Comparison of ENCODE assay signal across 9 mouse cellular contexts in genomic region chr11:75346556-75347187, GRCm38 (mm10). TPM values are rescaled to one million over a fixed set of nuclear protein-coding genes. Genes with fewer than 3 reads are reported as not detected.
DNase-seq lines count a peak whose midpoint lies in the region; ATAC-seq and TF ChIP-seq lines count a peak whose summit lies in the region.
"Had no signal": no experiment of that assay in that cellular context is flagged by ENCODE, and none has a peak within 500 bp of the region (broad histone marks: within the 10 kb centered on the region; RNA-seq: fewer than 3 reads in every experiment).

No protein-coding gene starts in this region.

- peaks cover 27% of the 10 kb centered on the region for H3K4me1 ChIP-seq in lung, embryonic 16.5 days (replicated peaks; ENCODE audit: control insufficient read depth, insufficient read depth, low read length)
- H3K4me1 ChIP-seq in embryonic facial prominence, embryonic 14.5 days (ENCODE audit: control insufficient read depth, insufficient read depth, low read length): peaks cover 17% of the 10 kb centered on the region; the same call in 1 of the 2 replicates
- H3K4me1 ChIP-seq in intestine, postnatal 0 days (replicated peaks; ENCODE audit: control insufficient read depth, insufficient read depth, low read length): no peaks in the 10 kb centered on the region
- H3K4me1 ChIP-seq in neural tube, embryonic 15.5 days: peaks cover 23% of the 10 kb centered on the region

- no peak for ATAC-seq in lung, embryonic 16.5 days (ENCODE audit: low read depth)
- no peak for ATAC-seq in embryonic facial prominence, embryonic 14.5 days (ENCODE audit: low read depth)
- ATAC-seq in intestine, postnatal 0 days: no peak
- no peak for ATAC-seq in neural tube, embryonic 15.5 days (ENCODE audit: low FRiP score)

- WGBS in lung, embryonic 16.5 days: 41% methylated on average over 3 of the region's 4 CpGs
- 49% methylated on average over 3 of the region's 4 CpGs for WGBS in embryonic facial prominence, embryonic 14.5 days
- WGBS in intestine, postnatal 0 days: 45% methylated on average over 3 of the region's 4 CpGs
- WGBS in neural tube, embryonic 15.5 days: 53% methylated on average over 4 of the region's 4 CpGs

- TF ChIP-seq CTCF in intestine, postnatal 0 days (IDR thresholded peaks at IDR 0.05; ENCODE audit: low read depth): no peak

- no peak for DNase-seq in lung, postnatal 25 days (ENCODE audit: low spot score)
- no peak for DNase-seq in embryonic facial prominence, embryonic 14.5 days (ENCODE audit: low spot score)
- DNase-seq in left cerebral cortex, adult 11 months (ENCODE audit: low spot score): no peak
- no peak for DNase-seq in gastrocnemius, adult 18-20 months (ENCODE audit: low spot score)
- DNase-seq: embryo, embryonic 11 days; kidney, postnatal 25 days had no signal

- peak overlapping the region; percentile 70 for H3K27ac ChIP-seq in lung, embryonic 16.5 days (ENCODE audit: low read length)
- H3K27ac ChIP-seq in embryonic facial prominence, embryonic 14.5 days (replicated peaks; ENCODE audit: low read depth, low read length): no peak overlapping the region
- H3K27ac ChIP-seq in intestine, postnatal 0 days (ENCODE audit: low read depth, low read length): no peak overlapping the region
- no peak overlapping the region for H3K27ac ChIP-seq in neural tube, embryonic 15.5 days (replicated peaks)

- peak overlapping the region; percentile 87 for H3K4me2 ChIP-seq in lung, embryonic 16.5 days (ENCODE audit: low read depth, low read length)
- peak overlapping the region; percentile 86 for H3K4me2 ChIP-seq in embryonic facial prominence, embryonic 14.5 days (ENCODE audit: low read depth, low read length)
- H3K4me2 ChIP-seq in intestine, postnatal 0 days (replicated peaks; ENCODE audit: low read depth): peak overlapping the region; percentile 89; the same call in 1 of the 2 replicates
- H3K4me2 ChIP-seq in neural tube, embryonic 15.5 days: peak overlapping the region; percentile 94; the same call in 1 of the 2 replicates

- H3K4me3 ChIP-seq in lung, embryonic 16.5 days (ENCODE audit: low read length): peak overlapping the region; percentile 81
- peak overlapping the region; percentile 8 for H3K4me3 ChIP-seq in embryonic facial prominence, embryonic 14.5 days (ENCODE audit: low read depth, low read length)
- no peak overlapping the region for H3K4me3 ChIP-seq in intestine, postnatal 0 days (ENCODE audit: low read depth, low read length)
- H3K4me3 ChIP-seq in neural tube, embryonic 15.5 days (replicated peaks): no peak overlapping the region

- H3K36me3 ChIP-seq in lung, embryonic 16.5 days (ENCODE audit: control insufficient read depth, insufficient read depth, low read length): no peaks in the 10 kb centered on the region
- H3K36me3 ChIP-seq in embryonic facial prominence, embryonic 14.5 days (ENCODE audit: control insufficient read depth, insufficient read depth, low read length): peaks cover 4% of the 10 kb centered on the region
- no peaks in the 10 kb centered on the region for H3K36me3 ChIP-seq in intestine, postnatal 0 days (ENCODE audit: control insufficient read depth, insufficient read depth)
- no peaks in the 10 kb centered on the region for H3K36me3 ChIP-seq in neural tube, embryonic 15.5 days

- H3K9ac ChIP-seq in lung, embryonic 16.5 days (ENCODE audit: low read length): peak overlapping the region; percentile 88
- H3K9ac ChIP-seq in embryonic facial prominence, embryonic 14.5 days (ENCODE audit: low read depth, low read length): peak overlapping the region; percentile 84; the same call in 1 of the 2 replicates
- H3K9ac ChIP-seq in intestine, postnatal 0 days (ENCODE audit: low read depth, low read length): no peak overlapping the region
- H3K9ac ChIP-seq in neural tube, embryonic 15.5 days (replicated peaks): no peak overlapping the region

- H3K9me3 ChIP-seq in lung, embryonic 16.5 days (ENCODE audit: control insufficient read depth, low read length): no peaks in the 10 kb centered on the region
- no peaks in the 10 kb centered on the region for H3K9me3 ChIP-seq in embryonic facial prominence, embryonic 14.5 days (ENCODE audit: control insufficient read depth, low read length)
- H3K9me3 ChIP-seq in intestine, postnatal 0 days (ENCODE audit: control insufficient read depth): no peaks in the 10 kb centered on the region
- no peaks in the 10 kb centered on the region for H3K9me3 ChIP-seq in neural tube, embryonic 15.5 days (replicated peaks)

- H3K27me3 ChIP-seq in lung, embryonic 16.5 days (ENCODE audit: control insufficient read depth, insufficient read depth, low read depth, low read length): no peaks in the 10 kb centered on the region
- H3K27me3 ChIP-seq in embryonic facial prominence, embryonic 14.5 days (replicated peaks; ENCODE audit: control insufficient read depth, insufficient read depth, low read length): no peaks in the 10 kb centered on the region
- no peaks in the 10 kb centered on the region for H3K27me3 ChIP-seq in intestine, postnatal 0 days (replicated peaks; ENCODE audit: control insufficient read depth, insufficient read depth, low read length)
- H3K27me3 ChIP-seq in neural tube, embryonic 15.5 days (replicated peaks): no peaks in the 10 kb centered on the region

RNA-seq across cellular contexts. Expression of gene Rpa1, which starts 1.5 kb away (rescaled TPM):
- 172 and 191 TPM in 2 replicates for polyA plus RNA-seq in lung, embryonic 16.5 days (2015; fragmentation: Nextera tagmentation; extraction: Ambion mirVana)
- 85.0 and 85.8 TPM in 2 replicates for polyA plus RNA-seq in embryonic facial prominence, embryonic 14.5 days (2014; fragmentation: Nextera tagmentation; extraction: Ambion mirVana)
- 32.1 and 34.4 TPM in 2 replicates for polyA plus RNA-seq in intestine, postnatal 0 days (2015; fragmentation: Nextera tagmentation; extraction: Ambion mirVana)
- polyA plus RNA-seq in neural tube, embryonic 15.5 days (2015; fragmentation: Nextera tagmentation; extraction: Ambion mirVana): 51.3 and 71.1 TPM in 2 replicates
- total RNA-seq in gastrocnemius, adult 18-20 months (2021): 10 to 100 TPM; 62.8 to 73.1 TPM

RNA-seq across cellular contexts. Expression of gene Smyd4, which starts 1.6 kb away (rescaled TPM):
- 14.1 and 16.9 TPM in 2 replicates for polyA plus RNA-seq in lung, embryonic 16.5 days (2015; fragmentation: Nextera tagmentation; extraction: Ambion mirVana)
- polyA plus RNA-seq in embryonic facial prominence, embryonic 14.5 days (2014; fragmentation: Nextera tagmentation; extraction: Ambion mirVana): 7.8 and 10.2 TPM in 2 replicates
- 3.1 and 3.4 TPM in 2 replicates for polyA plus RNA-seq in intestine, postnatal 0 days (2015; fragmentation: Nextera tagmentation; extraction: Ambion mirVana)
- polyA plus RNA-seq in neural tube, embryonic 15.5 days (2015; fragmentation: Nextera tagmentation; extraction: Ambion mirVana): 14.6 and 18.7 TPM in 2 replicates
- 1 to 10 TPM; 4.5 to 4.9 TPM for total RNA-seq in gastrocnemius, adult 18-20 months (2021)

Comparison
In these comparisons a context has a peak if more than half of its experiments do, and no peak if none do; other contexts are left out.
1. H3K4me3 ChIP-seq: peak in lung, embryonic 16.5 days (single experiment) and embryonic facial prominence, embryonic 14.5 days (single experiment); none in intestine, postnatal 0 days (single experiment) and neural tube, embryonic 15.5 days (single experiment).
2. H3K9ac ChIP-seq: peak in lung, embryonic 16.5 days (single experiment) and embryonic facial prominence, embryonic 14.5 days (single experiment); none in intestine, postnatal 0 days (single experiment) and neural tube, embryonic 15.5 days (single experiment).
3. Peak in every context shown above with its lines, with median percentiles within 50 percentile points of each other: H3K4me2 ChIP-seq.